Mouse (Mus musculus) cortical plate, adult 2 months (tissue): ENCODE data around the gene Atp5b. TPM values are rescaled to one million over a fixed set of nuclear protein-coding genes. Genes with fewer than 3 reads are reported as not detected.

Experiments
- H3K27ac ChIP-seq: fragments of 200-500 bp; 2 replicates; pipeline ENCODE4 v1.5.1; 2012; ENCODE audit warnings: low read length, control low read depth, inconsistent platforms; ENCODE audit not compliant: insufficient read depth
- H3K4me1 ChIP-seq: fragments of 200-500 bp; 2 replicates; pipeline ENCODE4 v1.6.1; 2011; ENCODE audit warnings: low read length; ENCODE audit not compliant: control insufficient read depth, insufficient read depth
- H3K4me3 ChIP-seq: fragments of 200-500 bp; 2 replicates; pipeline ENCODE4 v1.5.1; 2011; ENCODE audit warnings: mild to moderate bottlenecking, low read length, control low read depth; ENCODE audit not compliant: insufficient read depth
- CTCF ChIP-seq: fragments of 200-500 bp; IDR thresholded peaks from 2 replicates; pipeline ENCODE4 v1.5.1; 2011; ENCODE audit warnings: mild to moderate bottlenecking, control low read depth, low read length; ENCODE audit not compliant: insufficient read depth; ENCODE audit errors: extremely low read depth
- POLR2A ChIP-seq: fragments of 200-500 bp; IDR thresholded peaks from 2 replicates; pipeline ENCODE4 v1.6.1; 2011; ENCODE audit warnings: mild to moderate bottlenecking, low read length, control low read depth; ENCODE audit not compliant: insufficient read depth; ENCODE audit errors: extremely low read depth
- polyA plus RNA-seq: library from polyadenylated mRNA; depleted of rRNA; stranded (reverse); fragments of >200 nt; gene quantifications from 2 replicates; pipeline ENCODE4 v1.2.3, GENCODE M21; 2012; rRNA removed

Gene Atp5b
- polyA plus RNA-seq, 1 experiment: 1,438 TPM

GRCm38 (mm10) chr10:128131297-128131696, 48.2 kb downstream of the Atp5b start:
- no peak for TF ChIP-seq CTCF
- no peak for TF ChIP-seq POLR2A
- H3K27ac ChIP-seq: no peak overlapping the region
- H3K4me1 ChIP-seq: peaks cover 5% of the 10 kb centered on the region
- H3K4me3 ChIP-seq: no peak overlapping the region

- no peak for TF ChIP-seq CTCF
- no peak for TF ChIP-seq POLR2A
- Histone ChIP-seq H3K4me3 (no peak overlapping the region), H3K4me1 (peaks cover 5% of the 10 kb centered on the region), H3K27ac (no peak overlapping the region)
Observed at GRCm38 (mm10) chr10:128131812-128132211, 48.7 kb downstream of the Atp5b start.

- Histone ChIP-seq H3K4me3 (no peak overlapping the region), H3K4me1 (peaks cover 5% of the 10 kb centered on the region), H3K27ac (0 out of 2 replicates have a peak overlapping the region, but pooled peaks have one; percentile 18)
- TF ChIP-seq POLR2A (0 out of 2 replicates have a peak, but pooled peaks have one; percentile 5), CTCF (no peak)
Observed at GRCm38 (mm10) chr10:128133650-128134332, 50.7 kb downstream of the Atp5b start.

GRCm38 (mm10) chr10:128135374-128135773, 52.3 kb downstream of the Atp5b start:
- Histone ChIP-seq H3K4me1 (peaks cover 5% of the 10 kb centered on the region), H3K27ac (no peak overlapping the region), H3K4me3 (no peak overlapping the region)
- TF ChIP-seq POLR2A (no peak), CTCF (no peak)

Other genes starting within 250 kb of the Atp5b start
- gene Rdh19, start 233.3 kb upstream of the Atp5b start, polyA plus RNA-seq: not detected in 2 replicates
- gene Rdh16f2, start 216.8 kb upstream of the Atp5b start, polyA plus RNA-seq: not detected in 2 replicates
- gene Rdh7, start 194.5 kb upstream of the Atp5b start, polyA plus RNA-seq: not detected in 2 replicates
- 0.09 and 0.15 TPM in 2 replicates for gene Sdr9c7, start 184.8 kb upstream of the Atp5b start, polyA plus RNA-seq
- gene Hsd17b6, start 75.7 kb upstream of the Atp5b start, polyA plus RNA-seq: not detected in 2 replicates
- 7.5 and 8.1 TPM in 2 replicates for gene Prim1, start 68.1 kb upstream of the Atp5b start, polyA plus RNA-seq
- gene Naca, start 47.7 kb upstream of the Atp5b start, polyA plus RNA-seq: 175 and 177 TPM in 2 replicates
- 66.9 and 67.7 TPM in 2 replicates for gene Ptges3, start 24.3 kb upstream of the Atp5b start, polyA plus RNA-seq
- gene Baz2a, start 8.3 kb downstream of the Atp5b start, polyA plus RNA-seq: 30.2 and 32.1 TPM in 2 replicates
- 16.5 and 16.9 TPM in 2 replicates for gene Rbms2, start 97.0 kb downstream of the Atp5b start, polyA plus RNA-seq
- gene Gls2, start 111.2 kb downstream of the Atp5b start, polyA plus RNA-seq: 54.8 and 59.6 TPM in 2 replicates
- gene Spryd4, start 128.5 kb downstream of the Atp5b start, polyA plus RNA-seq: 9.0 and 10.0 TPM in 2 replicates
- not detected in 2 replicates for gene Mip, start 142.6 kb downstream of the Atp5b start, polyA plus RNA-seq
- 3.7 and 4.3 TPM in 2 replicates for gene Timeless, start 148.8 kb downstream of the Atp5b start, polyA plus RNA-seq
- gene Apon, start 170.8 kb downstream of the Atp5b start, polyA plus RNA-seq: not detected in 2 replicates
- 0.23 and 0.29 TPM in 2 replicates for gene Apof, start 185.4 kb downstream of the Atp5b start, polyA plus RNA-seq
- gene Stat2, start 187.3 kb downstream of the Atp5b start, polyA plus RNA-seq: 33.5 and 34.2 TPM in 2 replicates
- gene Il23a, start 215.5 kb downstream of the Atp5b start, polyA plus RNA-seq: 0.54 and 0.55 TPM in 2 replicates
- gene Pan2, start 220.1 kb downstream of the Atp5b start, polyA plus RNA-seq: 22.8 and 24.6 TPM in 2 replicates
- gene Cnpy2, start 239.2 kb downstream of the Atp5b start, polyA plus RNA-seq: 63.7 and 65.8 TPM in 2 replicates